Mouse (Mus musculus) intestine, postnatal 0 days (tissue): ENCODE results near the gene Gm45837. TPM values are rescaled to one million over a fixed set of nuclear protein-coding genes. Genes with fewer than 3 reads are reported as not detected.
A peak's percentile ranks its signal among the peaks of the same experiment; 100 is the strongest.

ENCODE experiments used
- ATAC-seq: fragments of 200-750 bp; cut with Nextera tagmentation; 2 replicates; pipeline ENCODE4 v1.8.0; 2017; ENCODE audit warnings: mild to moderate bottlenecking, moderate TSS enrichment, moderate library complexity
- H3K27ac ChIP-seq: fragments of 300-500 bp; sonication (generic); 2 replicates; pipeline ENCODE4 v1.5.1; 2014; ENCODE audit warnings: mild to moderate bottlenecking, low read depth, low read length, moderate library complexity
- H3K27me3 ChIP-seq: fragments of 300-500 bp; sonication (generic); replicated peaks from 2 replicates; pipeline ENCODE4 v1.6.1; 2014; ENCODE audit warnings: low read length, mixed read lengths; ENCODE audit not compliant: control insufficient read depth, insufficient read depth
- H3K36me3 ChIP-seq: fragments of 300-500 bp; sonication (generic); 2 replicates; pipeline ENCODE4 v1.6.1; 2014; ENCODE audit warnings: mild to moderate bottlenecking, moderate library complexity; ENCODE audit not compliant: control insufficient read depth, insufficient read depth
- H3K4me1 ChIP-seq: fragments of 300-500 bp; sonication (generic); replicated peaks from 2 replicates; pipeline ENCODE4 v1.6.1; 2014; ENCODE audit warnings: antibody characterized with exemption, low read length, mixed read lengths; ENCODE audit not compliant: control insufficient read depth, insufficient read depth
- H3K4me2 ChIP-seq: fragments of 300-500 bp; sonication (generic); replicated peaks from 2 replicates; pipeline ENCODE4 v1.6.1; 2014; ENCODE audit warnings: low read depth, mild to moderate bottlenecking, moderate library complexity
- H3K4me3 ChIP-seq: fragments of 300-500 bp; sonication (generic); 2 replicates; pipeline ENCODE4 v1.5.1; 2014; ENCODE audit warnings: low read depth, low read length
- H3K9ac ChIP-seq: fragments of 300-500 bp; sonication (generic); 2 replicates; pipeline ENCODE4 v1.6.1; 2014; ENCODE audit warnings: mild to moderate bottlenecking, low read depth, low read length
- H3K9me3 ChIP-seq: fragments of 300-500 bp; sonication (generic); 2 replicates; pipeline ENCODE4 v1.6.1; 2016; ENCODE audit warnings: mixed run types; ENCODE audit not compliant: control insufficient read depth
- CTCF ChIP-seq: sonication (generic); IDR thresholded peaks from 2 replicates; pipeline ENCODE4 v1.5.1; 2016; ENCODE audit warnings: low read depth, mild to moderate bottlenecking, control low read depth, antibody characterized with exemption, moderate library complexity
- WGBS: fragments of 180-500 bp; shearing (Covaris S2); extraction: QIAGEN DNeasy Blood & Tissue Kit; methylation state at CpG from one replicate; pipeline ENCODE4 v1.1.7; 2014; 5-methylcytosine and 5-hydroxymethylcytosine counted together
- polyA plus RNA-seq: library from polyadenylated mRNA; unstranded; fragments of >200 nt; fragmentation: Nextera tagmentation; extraction: Ambion mirVana; gene quantifications from 2 replicates; pipeline ENCODE4 v1.2.1, GENCODE M21; 2015

Gm45837 gene
- polyA plus RNA-seq, 1 experiment from 2014 or later = not detected

GRCm38 (mm10) chr7:101503351-101503750 is 92.7 kb downstream of the Gm45837 start:
- no peak overlapping the region for H3K9ac ChIP-seq
- no peak for ATAC-seq
- TF ChIP-seq CTCF = peak; percentile 94
- H3K4me2 ChIP-seq = no peak overlapping the region; the same call in 1 of the 2 replicates
- H3K36me3 ChIP-seq = no peaks in the 10 kb centered on the region
- H3K9me3 ChIP-seq = no peaks in the 10 kb centered on the region
- WGBS = 27% methylated on average over 8 of the region's 8 CpGs
- H3K4me3 ChIP-seq = no peak overlapping the region
- peaks cover 14% of the 10 kb centered on the region for H3K27me3 ChIP-seq
- no peaks in the 10 kb centered on the region for H3K4me1 ChIP-seq
- no peak overlapping the region for H3K27ac ChIP-seq

- peaks cover 14% of the 10 kb centered on the region for H3K27me3 ChIP-seq
- no peak for TF ChIP-seq CTCF
- ATAC-seq = no peak
Observed at GRCm38 (mm10) chr7:101503803-101504202, 93.1 kb downstream of the Gm45837 start.

GRCm38 (mm10) chr7:101504507-101504906 is 93.8 kb downstream of the Gm45837 start:
- Histone ChIP-seq H3K36me3 (no peaks in the 10 kb centered on the region), H3K9ac (no peak overlapping the region), H3K4me2 (peak overlapping the region; percentile 55), H3K4me1 (no peaks in the 10 kb centered on the region), H3K9me3 (no peaks in the 10 kb centered on the region), H3K4me3 (peak overlapping the region; percentile 18; the same call in 1 of the 2 replicates), H3K27ac (no peak overlapping the region), H3K27me3 (peaks cover 14% of the 10 kb centered on the region)
- no peak for ATAC-seq
- 8% methylated on average over 24 of the region's 24 CpGs for WGBS
- TF ChIP-seq CTCF = 0 out of 2 replicates have a peak, but pooled peaks have one; percentile 0

More at GRCm38 (mm10) chr7:101503803-101504202, 93.1 kb downstream of the Gm45837 start:
- no peaks in the 10 kb centered on the region for H3K9me3 ChIP-seq
- H3K9ac ChIP-seq = no peak overlapping the region
- H3K4me3 ChIP-seq = no peak overlapping the region
- H3K4me2 ChIP-seq = peak overlapping the region; percentile 55; the same call in 1 of the 2 replicates
- WGBS = 31% methylated on average over 7 of the region's 7 CpGs
- H3K27ac ChIP-seq = no peak overlapping the region
- no peaks in the 10 kb centered on the region for H3K4me1 ChIP-seq
- no peaks in the 10 kb centered on the region for H3K36me3 ChIP-seq

- no peak overlapping the region for H3K4me3 ChIP-seq
- H3K9ac ChIP-seq = no peak overlapping the region
- no peak overlapping the region for H3K27ac ChIP-seq
- no peaks in the 10 kb centered on the region for H3K36me3 ChIP-seq
- peaks cover 8% of the 10 kb centered on the region; the same call in 1 of the 2 replicates for H3K27me3 ChIP-seq
- no peak for TF ChIP-seq CTCF
- no peaks in the 10 kb centered on the region for H3K4me1 ChIP-seq
- ATAC-seq = 0 out of 2 replicates have a peak, but pooled peaks have one; percentile 22
- no peak overlapping the region for H3K4me2 ChIP-seq
- no peaks in the 10 kb centered on the region for H3K9me3 ChIP-seq
- 26% methylated on average over 2 of the region's 2 CpGs for WGBS
Observed at GRCm38 (mm10) chr7:101509212-101509611, 98.5 kb downstream of the Gm45837 start.

GRCm38 (mm10) chr7:101513655-101514054 is 103.0 kb downstream of the Gm45837 start:
- Histone ChIP-seq H3K9me3 (no peaks in the 10 kb centered on the region), H3K4me2 (no peak overlapping the region), H3K4me1 (no peaks in the 10 kb centered on the region), H3K4me3 (no peak overlapping the region), H3K36me3 (no peaks in the 10 kb centered on the region), H3K27me3 (no peaks in the 10 kb centered on the region), H3K27ac (no peak overlapping the region), H3K9ac (no peak overlapping the region)
- no peak for TF ChIP-seq CTCF
- ATAC-seq = no peak
- WGBS = 65% methylated on average over 7 of the region's 7 CpGs

- H3K27me3 ChIP-seq = no peaks in the 10 kb centered on the region
- no peak overlapping the region for H3K4me3 ChIP-seq
- no peak overlapping the region for H3K9ac ChIP-seq
- no peak overlapping the region for H3K4me2 ChIP-seq
- H3K4me1 ChIP-seq = no peaks in the 10 kb centered on the region
- ATAC-seq = 0 out of 2 replicates have a peak, but pooled peaks have one; percentile 19
- H3K27ac ChIP-seq = no peak overlapping the region
- no peak for TF ChIP-seq CTCF
- H3K36me3 ChIP-seq = no peaks in the 10 kb centered on the region
- WGBS = 66% methylated on average over 6 of the region's 6 CpGs
- no peaks in the 10 kb centered on the region for H3K9me3 ChIP-seq
Observed at GRCm38 (mm10) chr7:101514768-101515167, 104.1 kb downstream of the Gm45837 start.

- Histone ChIP-seq H3K9me3 (no peaks in the 10 kb centered on the region), H3K4me2 (no peak overlapping the region), H3K4me1 (no peaks in the 10 kb centered on the region), H3K27me3 (no peaks in the 10 kb centered on the region), H3K27ac (no peak overlapping the region), H3K4me3 (no peak overlapping the region), H3K36me3 (no peaks in the 10 kb centered on the region), H3K9ac (no peak overlapping the region)
- WGBS = 32% methylated on average over 6 of the region's 6 CpGs
- no peak for ATAC-seq
- TF ChIP-seq CTCF = no peak
Observed at GRCm38 (mm10) chr7:101515295-101515694, 104.6 kb downstream of the Gm45837 start.
